Mouse (Mus musculus) intestine, postnatal 0 days (tissue): ENCODE results near the gene Pde4d. TPM values are rescaled to one million over a fixed set of nuclear protein-coding genes. Genes with fewer than 3 reads are reported as not detected.

Experiments used
- ATAC-seq: fragments of 200-750 bp; cut with Nextera tagmentation; 2 replicates; pipeline ENCODE4 v1.8.0; 2017; ENCODE audit warnings: mild to moderate bottlenecking, moderate TSS enrichment, moderate library complexity
- H3K27ac ChIP-seq: fragments of 300-500 bp; sonication (generic); 2 replicates; pipeline ENCODE4 v1.5.1; 2014; ENCODE audit warnings: mild to moderate bottlenecking, low read depth, low read length, moderate library complexity
- H3K27me3 ChIP-seq: fragments of 300-500 bp; sonication (generic); replicated peaks from 2 replicates; pipeline ENCODE4 v1.6.1; 2014; ENCODE audit warnings: low read length, mixed read lengths; ENCODE audit not compliant: control insufficient read depth, insufficient read depth
- H3K36me3 ChIP-seq: fragments of 300-500 bp; sonication (generic); 2 replicates; pipeline ENCODE4 v1.6.1; 2014; ENCODE audit warnings: mild to moderate bottlenecking, moderate library complexity; ENCODE audit not compliant: control insufficient read depth, insufficient read depth
- H3K4me1 ChIP-seq: fragments of 300-500 bp; sonication (generic); replicated peaks from 2 replicates; pipeline ENCODE4 v1.6.1; 2014; ENCODE audit warnings: antibody characterized with exemption, low read length, mixed read lengths; ENCODE audit not compliant: control insufficient read depth, insufficient read depth
- H3K4me2 ChIP-seq: fragments of 300-500 bp; sonication (generic); replicated peaks from 2 replicates; pipeline ENCODE4 v1.6.1; 2014; ENCODE audit warnings: low read depth, mild to moderate bottlenecking, moderate library complexity
- H3K4me3 ChIP-seq: fragments of 300-500 bp; sonication (generic); 2 replicates; pipeline ENCODE4 v1.5.1; 2014; ENCODE audit warnings: low read depth, low read length
- H3K9ac ChIP-seq: fragments of 300-500 bp; sonication (generic); 2 replicates; pipeline ENCODE4 v1.6.1; 2014; ENCODE audit warnings: mild to moderate bottlenecking, low read depth, low read length
- H3K9me3 ChIP-seq: fragments of 300-500 bp; sonication (generic); 2 replicates; pipeline ENCODE4 v1.6.1; 2016; ENCODE audit warnings: mixed run types; ENCODE audit not compliant: control insufficient read depth
- CTCF ChIP-seq: sonication (generic); IDR thresholded peaks from 2 replicates; pipeline ENCODE4 v1.5.1; 2016; ENCODE audit warnings: low read depth, mild to moderate bottlenecking, control low read depth, antibody characterized with exemption, moderate library complexity
- WGBS: fragments of 180-500 bp; shearing (Covaris S2); extraction: QIAGEN DNeasy Blood & Tissue Kit; methylation state at CpG from one replicate; pipeline ENCODE4 v1.1.7; 2014; 5-methylcytosine and 5-hydroxymethylcytosine counted together
- polyA plus RNA-seq: library from polyadenylated mRNA; unstranded; fragments of >200 nt; fragmentation: Nextera tagmentation; extraction: Ambion mirVana; gene quantifications from 2 replicates; pipeline ENCODE4 v1.2.1, GENCODE M21; 2015

Pde4d gene
- polyA plus RNA-seq, 1 experiment from 2014 or later, result 17.8 TPM

DNA sequence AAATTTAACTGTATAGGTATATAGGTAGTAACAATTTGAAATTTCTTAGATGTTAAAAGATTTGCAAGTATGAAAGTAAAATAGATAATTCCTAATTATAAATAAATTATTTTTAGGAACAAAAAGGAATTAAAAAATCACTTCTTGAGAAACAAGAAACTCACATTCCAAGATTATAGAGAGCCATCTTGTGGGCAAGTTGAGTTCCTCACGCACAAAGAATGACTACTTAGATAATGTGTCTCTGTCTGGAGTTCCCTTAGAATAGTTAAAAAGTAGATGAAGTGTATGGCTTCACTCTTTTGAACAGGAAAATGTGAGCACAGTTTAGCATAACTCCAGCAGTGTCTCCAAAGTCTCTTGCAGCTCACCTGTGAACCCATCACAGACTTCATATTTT is 1155.4 kb downstream of the Pde4d start:
- Histone ChIP-seq H3K4me3 (no peak overlapping the region), H3K27me3 (no peaks in the 10 kb centered on the region), H3K4me1 (no peaks in the 10 kb centered on the region), H3K9ac (no peak overlapping the region), H3K4me2 (no peak overlapping the region), H3K9me3 (no peaks in the 10 kb centered on the region), H3K27ac (no peak overlapping the region), H3K36me3 (no peaks in the 10 kb centered on the region)
- WGBS, result 68% methylated on average over 1 of the region's 1 CpGs
- peak; percentile 29; the same call in 1 of the 2 replicates for TF ChIP-seq CTCF
- ATAC-seq, result no peak

DNA sequence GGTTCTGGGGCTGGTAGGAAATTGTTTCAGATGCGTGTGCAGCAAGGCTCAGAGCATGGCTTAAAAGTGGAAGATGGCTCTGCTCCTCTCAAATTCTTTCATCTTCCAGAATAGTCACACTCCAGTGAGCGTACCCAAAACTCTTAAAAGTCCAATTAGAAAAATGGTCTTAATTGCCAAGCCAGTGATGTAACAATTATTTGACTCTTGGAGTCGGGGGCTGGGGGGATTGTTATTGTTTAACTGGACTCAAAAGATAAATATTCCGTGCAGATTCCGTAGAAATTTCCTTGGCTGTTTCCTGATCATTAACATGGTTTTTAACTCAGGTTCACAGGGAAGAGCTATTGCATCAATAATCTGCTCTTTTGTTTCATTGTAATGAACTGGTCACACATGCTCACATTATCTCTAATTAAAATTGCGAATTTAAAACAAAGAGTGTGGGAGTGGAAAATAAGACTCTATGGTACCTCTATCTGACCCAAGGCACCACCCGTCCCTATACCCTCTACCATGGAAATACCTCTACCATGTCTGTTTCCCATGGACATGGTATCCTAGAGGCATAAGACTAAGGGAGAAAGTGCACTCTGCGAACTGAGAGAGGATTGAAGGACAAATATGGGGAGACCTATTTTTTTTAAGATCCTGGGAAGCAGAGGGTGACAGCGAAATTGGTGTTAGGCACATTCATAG is 1159.5 kb downstream of the Pde4d start:
- Histone ChIP-seq H3K4me2 (no peak overlapping the region), H3K9ac (no peak overlapping the region), H3K36me3 (no peaks in the 10 kb centered on the region), H3K4me3 (no peak overlapping the region), H3K4me1 (no peaks in the 10 kb centered on the region), H3K9me3 (no peaks in the 10 kb centered on the region), H3K27me3 (no peaks in the 10 kb centered on the region), H3K27ac (no peak overlapping the region)
- 65% methylated on average over 9 of the region's 9 CpGs for WGBS
- no peak for ATAC-seq
- no peak for TF ChIP-seq CTCF

DNA sequence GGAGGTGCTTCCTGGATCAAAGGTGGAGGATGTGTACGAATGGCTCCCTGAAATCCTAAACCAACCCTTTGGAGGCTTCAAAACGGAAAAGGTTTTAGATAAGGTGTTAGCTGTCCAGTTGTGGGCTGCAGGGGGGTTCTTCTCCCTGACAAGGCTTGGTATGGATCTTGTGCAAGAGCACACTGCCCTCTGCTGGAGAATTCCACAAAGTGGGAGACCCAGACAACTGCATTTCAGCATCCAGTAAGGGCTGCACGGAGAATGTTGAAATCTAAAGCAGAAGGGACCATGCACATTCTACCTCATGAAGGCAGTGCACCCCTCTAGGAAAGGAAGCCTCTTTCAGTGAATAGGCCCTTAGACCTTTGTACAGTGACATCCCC is 1160.0 kb downstream of the Pde4d start:
- Histone ChIP-seq H3K4me2 (no peak overlapping the region), H3K36me3 (no peaks in the 10 kb centered on the region), H3K4me1 (no peaks in the 10 kb centered on the region), H3K27ac (no peak overlapping the region), H3K4me3 (no peak overlapping the region), H3K27me3 (no peaks in the 10 kb centered on the region), H3K9me3 (no peaks in the 10 kb centered on the region), H3K9ac (no peak overlapping the region)
- no peak for ATAC-seq
- TF ChIP-seq CTCF, result peak; percentile 85
- WGBS, result 15% methylated on average over 3 of the region's 3 CpGs

DNA sequence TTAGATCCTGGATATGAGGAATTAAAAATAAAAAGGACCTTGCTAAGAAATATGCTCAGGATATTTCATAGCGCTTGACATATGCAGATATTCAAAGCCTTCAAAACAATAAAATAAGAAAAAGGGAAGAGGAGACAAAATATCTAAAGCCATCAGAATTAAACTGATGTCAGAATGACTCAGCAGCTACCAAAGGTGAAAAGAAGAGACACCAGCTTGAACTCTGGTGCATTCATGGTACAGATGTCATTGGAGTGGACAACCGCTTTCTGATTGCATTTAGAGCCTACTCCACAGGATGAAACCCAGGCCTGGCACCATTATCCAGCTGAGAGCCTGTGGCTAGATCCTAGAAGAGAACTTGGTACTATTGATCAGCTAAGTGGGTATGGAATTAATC is 1161.0 kb downstream of the Pde4d start:
- 99% methylated on average over 2 of the region's 2 CpGs for WGBS
- no peak overlapping the region for H3K9ac ChIP-seq
- ATAC-seq, result no peak
- H3K9me3 ChIP-seq, result no peaks in the 10 kb centered on the region
- no peak overlapping the region for H3K27ac ChIP-seq
- H3K4me2 ChIP-seq, result no peak overlapping the region
- H3K36me3 ChIP-seq, result no peaks in the 10 kb centered on the region
- no peaks in the 10 kb centered on the region for H3K4me1 ChIP-seq
- H3K4me3 ChIP-seq, result no peak overlapping the region
- no peaks in the 10 kb centered on the region for H3K27me3 ChIP-seq
- no peak for TF ChIP-seq CTCF

DNA sequence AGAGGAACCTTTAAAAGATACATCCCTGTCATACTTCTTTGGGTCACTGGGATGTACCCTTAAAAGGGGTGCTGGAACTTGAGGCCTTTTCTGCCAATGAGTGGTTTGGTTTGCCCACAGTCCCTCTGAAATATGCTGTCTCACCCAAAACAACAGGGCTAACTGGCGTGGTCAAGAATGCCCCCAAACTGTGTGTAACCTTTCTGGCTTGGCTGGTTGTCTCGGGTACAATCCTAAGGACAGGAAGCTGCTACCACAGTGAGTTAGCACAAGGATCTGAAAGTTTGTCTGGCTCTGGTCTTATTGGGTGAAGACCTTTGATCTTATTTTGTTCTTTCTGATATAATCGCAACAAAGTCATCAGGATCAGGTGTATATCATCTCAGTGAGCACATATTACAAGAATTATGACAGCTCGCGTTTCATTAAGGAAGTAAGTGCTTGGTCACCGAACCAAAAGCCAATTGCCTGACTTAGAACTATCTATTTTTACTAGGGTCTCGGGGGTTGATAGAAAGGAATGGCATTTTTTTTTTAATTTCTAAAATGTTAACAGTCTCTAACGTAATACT is 1165.6 kb downstream of the Pde4d start:
- H3K4me3 ChIP-seq, result 0 out of 2 replicates have a peak overlapping the region, but pooled peaks have one; percentile 2
- TF ChIP-seq CTCF, result no peak
- H3K9ac ChIP-seq, result no peak overlapping the region
- H3K4me2 ChIP-seq, result peak overlapping the region; percentile 47
- H3K27me3 ChIP-seq, result no peaks in the 10 kb centered on the region
- no peak for ATAC-seq
- H3K27ac ChIP-seq, result no peak overlapping the region
- H3K4me1 ChIP-seq, result peaks cover 6% of the 10 kb centered on the region; the same call in 1 of the 2 replicates
- 53% methylated on average over 8 of the region's 8 CpGs for WGBS
- H3K9me3 ChIP-seq, result no peaks in the 10 kb centered on the region
- H3K36me3 ChIP-seq, result no peaks in the 10 kb centered on the region

DNA sequence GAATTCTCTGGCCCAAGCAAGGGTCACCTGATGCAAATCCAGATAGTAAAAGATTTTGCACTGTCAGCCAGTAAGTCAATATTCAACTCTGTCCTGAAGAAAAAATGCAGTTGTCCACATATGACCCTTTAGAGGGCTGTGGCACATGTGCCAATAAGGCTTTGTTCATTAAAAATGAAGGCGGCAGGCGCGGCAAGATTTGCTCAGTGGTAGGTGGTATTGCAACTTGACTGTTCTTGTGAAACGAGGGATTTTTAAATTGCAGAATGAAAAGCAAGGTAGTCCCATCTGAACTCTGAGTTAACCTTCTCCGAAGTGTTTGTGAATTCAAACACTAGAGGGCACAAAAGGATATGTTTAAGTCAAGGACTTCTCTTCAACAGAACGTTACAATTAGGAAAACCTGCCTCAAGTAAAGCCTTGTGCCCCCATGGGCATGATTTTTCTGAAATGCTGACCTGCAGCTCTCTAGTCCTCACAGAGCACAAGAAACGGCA is 1166.1 kb downstream of the Pde4d start:
- Histone ChIP-seq H3K9me3 (no peaks in the 10 kb centered on the region), H3K27me3 (no peaks in the 10 kb centered on the region), H3K36me3 (no peaks in the 10 kb centered on the region), H3K27ac (no peak overlapping the region), H3K4me2 (peak overlapping the region; percentile 47), H3K9ac (no peak overlapping the region), H3K4me3 (0 out of 2 replicates have a peak overlapping the region, but pooled peaks have one; percentile 2), H3K4me1 (peaks cover 6% of the 10 kb centered on the region; the same call in 1 of the 2 replicates)
- TF ChIP-seq CTCF, result peak; percentile 74
- ATAC-seq, result 0 out of 2 replicates have a peak, but pooled peaks have one; percentile 19
- WGBS, result 11% methylated on average over 7 of the region's 7 CpGs
